Mouse (Mus musculus) C2C12 (cell line): Measurements from ENCODE around the gene Zbtb16. TPM values are rescaled to one million over a fixed set of nuclear protein-coding genes. Genes with fewer than 3 reads are reported as not detected.

Source experiments
- H3K27me3 ChIP-seq: one replicate; pipeline ENCODE4 v1.6.1; 2011; ENCODE audit not compliant: control insufficient read depth, insufficient read depth, insufficient read length
- H3K36me3 ChIP-seq: one replicate; pipeline ENCODE4 v1.6.1; 2011; ENCODE audit not compliant: control insufficient read depth, insufficient read depth
- H3K4me3 ChIP-seq: one replicate; pipeline ENCODE4 v1.5.1; 2011; ENCODE audit warnings: mild to moderate bottlenecking, control low read depth; ENCODE audit not compliant: poor library complexity, insufficient read depth, severe bottlenecking
- H3K79me2 ChIP-seq: one replicate; pipeline ENCODE4 v1.6.1; 2011; ENCODE audit not compliant: control insufficient read depth, insufficient read depth
- H3K79me3 ChIP-seq: one replicate; pipeline ENCODE4 v1.6.1; 2011; ENCODE audit warnings: low read depth, control low read depth
- H3ac ChIP-seq: one replicate; pipeline ENCODE3; 2011; ENCODE audit warnings: low read depth; ENCODE audit not compliant: control insufficient read depth, insufficient read length
- CEBPB ChIP-seq: IDR thresholded peaks from one replicate; pipeline ENCODE4 v1.6.1; 2011; ENCODE audit warnings: low read depth, mild to moderate bottlenecking, control low read depth, moderate library complexity
- CTCF ChIP-seq: IDR thresholded peaks from one replicate; pipeline ENCODE4 v1.5.1; 2011; ENCODE audit not compliant: control insufficient read depth, insufficient read depth, insufficient read length
- FOSL1 ChIP-seq: IDR thresholded peaks from one replicate; pipeline ENCODE4 v1.8.0; 2011; ENCODE audit warnings: mild to moderate bottlenecking, low read length; ENCODE audit not compliant: poor library complexity, insufficient read depth, severe bottlenecking
- MAX ChIP-seq: IDR thresholded peaks from one replicate; pipeline ENCODE4 v1.6.1; 2011; ENCODE audit warnings: mild to moderate bottlenecking, control low read depth
- MYOD1 ChIP-seq: IDR thresholded peaks from one replicate; pipeline ENCODE4 v1.6.1; 2011; ENCODE audit warnings: low read depth; ENCODE audit not compliant: control insufficient read depth, insufficient read length
- MYOG ChIP-seq: IDR thresholded peaks from one replicate; pipeline ENCODE4 v1.6.1; 2011; ENCODE audit not compliant: control insufficient read depth, insufficient read length; ENCODE audit errors: extremely low read depth
- USF1 ChIP-seq: IDR thresholded peaks from one replicate; pipeline ENCODE4 v1.6.1; 2011; ENCODE audit warnings: low read depth, mild to moderate bottlenecking, control low read depth, moderate library complexity
- polyA plus RNA-seq: library from polyadenylated mRNA; unstranded; fragments of >200 nt; fragmentation: generic; extraction: Trizol; gene quantifications from one replicate; pipeline ENCODE4 v1.2.1, GENCODE M21; 2012; ENCODE audit warnings: missing spikeins

Gene Zbtb16
- polyA plus RNA-seq, 1 experiment, result not detected

DNA sequence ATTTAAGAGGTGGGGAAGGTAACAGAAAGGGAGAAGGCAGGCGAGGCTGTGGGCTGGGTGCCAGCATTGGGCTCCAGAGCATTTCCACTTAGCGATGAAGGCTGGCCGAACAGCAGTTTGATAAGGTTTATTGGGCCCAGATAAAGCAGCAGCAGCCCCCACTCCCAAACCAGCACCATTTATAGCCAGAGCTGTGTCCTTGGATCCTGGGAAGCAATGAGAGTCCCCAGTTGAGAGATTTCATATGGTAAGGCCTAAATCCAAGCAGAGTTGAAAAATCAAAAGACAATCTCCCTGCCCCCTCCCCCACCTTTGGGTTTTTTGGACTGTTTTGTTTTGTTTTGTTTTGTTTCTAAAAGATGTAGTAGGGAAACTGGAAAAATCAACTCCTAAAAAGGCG, 2.3 kb upstream of the Zbtb16 start:
- H3ac ChIP-seq, result no peak overlapping the region
- no peak for TF ChIP-seq USF1
- TF ChIP-seq CEBPB, result no peak
- no peak for TF ChIP-seq FOSL1
- no peak for TF ChIP-seq CTCF
- TF ChIP-seq MYOD1, result no peak
- no peak for TF ChIP-seq MAX
- TF ChIP-seq MYOG, result no peak
- H3K4me3 ChIP-seq, result no peak overlapping the region
- no peaks in the 10 kb centered on the region for H3K36me3 ChIP-seq
- H3K79me3 ChIP-seq, result no peaks in the 10 kb centered on the region
- no peaks in the 10 kb centered on the region for H3K79me2 ChIP-seq
- H3K27me3 ChIP-seq, result peaks cover 28% of the 10 kb centered on the region

DNA sequence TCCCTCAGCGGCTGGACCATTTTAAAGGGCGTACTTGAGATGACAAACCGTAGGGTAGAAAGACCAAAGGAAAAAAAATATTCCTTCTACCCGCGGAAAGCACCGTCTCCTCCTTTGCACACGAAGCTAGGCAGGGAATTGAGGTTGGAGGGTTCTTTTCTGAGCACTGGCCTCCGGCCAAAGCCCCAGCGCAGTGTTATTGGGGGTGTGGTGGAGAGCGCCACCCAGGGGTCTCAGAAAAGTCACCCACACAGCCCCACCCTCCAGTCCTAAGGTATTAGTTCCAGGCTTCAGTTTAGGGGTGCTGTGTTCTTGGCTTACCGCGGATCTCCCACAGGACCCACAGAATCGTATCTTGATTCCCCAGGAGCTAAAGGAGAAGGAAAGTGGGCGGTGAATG, 1.2 kb upstream of the Zbtb16 start:
- Histone ChIP-seq H3K36me3 (no peaks in the 10 kb centered on the region), H3K79me3 (no peaks in the 10 kb centered on the region), H3K79me2 (no peaks in the 10 kb centered on the region), H3ac (no peak overlapping the region), H3K27me3 (peaks cover 27% of the 10 kb centered on the region), H3K4me3 (no peak overlapping the region)
- TF ChIP-seq MAX, result no peak
- TF ChIP-seq FOSL1, result no peak
- TF ChIP-seq USF1, result no peak
- no peak for TF ChIP-seq MYOG
- TF ChIP-seq CTCF, result no peak
- no peak for TF ChIP-seq CEBPB
- no peak for TF ChIP-seq MYOD1

GRCm38 (mm10) chr9:48836566-48836930, 526 bp upstream of the Zbtb16 start:
- H3K36me3 ChIP-seq, result no peaks in the 10 kb centered on the region
- no peak overlapping the region for H3ac ChIP-seq
- no peak overlapping the region for H3K4me3 ChIP-seq
- no peaks in the 10 kb centered on the region for H3K79me3 ChIP-seq
- H3K79me2 ChIP-seq, result no peaks in the 10 kb centered on the region
- TF ChIP-seq MYOG (no peak), CTCF (no peak), MAX (no peak), MYOD1 (no peak), CEBPB (no peak), USF1 (no peak), FOSL1 (no peak)
- H3K27me3 ChIP-seq, result peaks cover 28% of the 10 kb centered on the region

GRCm38 (mm10) chr9:48834541-48835411, 1.2 kb downstream of the Zbtb16 start:
- Histone ChIP-seq H3K27me3 (peaks cover 28% of the 10 kb centered on the region), H3K79me2 (no peaks in the 10 kb centered on the region), H3K4me3 (no peak overlapping the region), H3K36me3 (no peaks in the 10 kb centered on the region), H3K79me3 (no peaks in the 10 kb centered on the region), H3ac (no peak overlapping the region)
- TF ChIP-seq CTCF (no peak), FOSL1 (no peak), MYOG (no peak)

DNA sequence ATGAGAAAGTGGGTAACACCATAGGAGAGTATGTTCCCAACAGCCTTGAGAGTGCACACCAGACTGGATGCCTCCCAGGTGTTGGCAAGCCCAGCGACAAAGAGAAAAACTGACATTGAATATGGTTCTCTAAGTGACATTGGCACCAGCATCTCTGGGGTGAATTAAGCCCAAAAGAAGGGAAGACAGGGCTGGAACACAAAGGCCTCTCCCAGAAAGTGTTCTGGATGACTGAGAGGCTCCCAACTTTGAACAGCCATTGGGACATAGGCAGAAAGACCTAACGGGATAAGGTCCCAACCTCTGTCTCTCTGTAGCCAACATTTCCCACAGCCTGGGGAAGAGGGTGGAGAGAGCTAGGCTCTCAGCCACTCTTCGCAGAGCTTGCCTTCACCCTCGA, 2.0 kb downstream of the Zbtb16 start:
- TF ChIP-seq MYOG (no peak), CTCF (no peak), FOSL1 (no peak), CEBPB (no peak), MYOD1 (no peak), MAX (no peak), USF1 (no peak)
- H3K27me3 ChIP-seq, result peaks cover 28% of the 10 kb centered on the region

DNA sequence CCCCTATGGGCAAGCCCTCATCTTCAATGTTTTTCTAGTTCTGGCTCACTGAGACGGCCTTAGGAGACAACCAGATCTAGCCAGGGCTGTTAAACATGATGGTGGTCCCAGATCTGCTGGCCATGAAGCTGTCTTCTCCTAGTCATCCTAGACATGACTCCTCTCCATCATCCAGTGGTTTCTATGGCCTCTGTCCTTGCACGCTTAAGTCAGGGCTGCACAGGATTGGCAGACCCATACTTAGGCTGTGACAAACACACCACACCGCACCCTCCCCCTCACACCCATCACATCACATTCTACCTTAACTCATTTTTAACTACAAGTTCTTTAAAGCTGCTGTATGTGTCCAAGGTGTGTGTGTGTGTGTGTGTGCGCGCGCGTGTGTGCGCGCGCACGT, 2.5 kb downstream of the Zbtb16 start:
- no peaks in the 10 kb centered on the region for H3K79me3 ChIP-seq
- TF ChIP-seq FOSL1 (no peak), CTCF (no peak), MYOD1 (no peak), CEBPB (no peak), USF1 (no peak), MAX (no peak), MYOG (no peak)
- no peaks in the 10 kb centered on the region for H3K36me3 ChIP-seq
- H3K27me3 ChIP-seq, result peaks cover 28% of the 10 kb centered on the region
- no peak overlapping the region for H3K4me3 ChIP-seq
- no peaks in the 10 kb centered on the region for H3K79me2 ChIP-seq
- H3ac ChIP-seq, result no peak overlapping the region

More for the DNA sequence above, 2.0 kb downstream of the Zbtb16 start:
- H3K36me3 ChIP-seq, result no peaks in the 10 kb centered on the region
- H3K79me3 ChIP-seq, result no peaks in the 10 kb centered on the region
- no peaks in the 10 kb centered on the region for H3K79me2 ChIP-seq
- H3K4me3 ChIP-seq, result no peak overlapping the region
- H3ac ChIP-seq, result no peak overlapping the region
